Mouse (Mus musculus): Measurements from ENCODE around the gene Soga1.
A peak's percentile ranks its signal among the peaks of the same experiment; 100 is the strongest.

The Soga1 gene

DNA sequence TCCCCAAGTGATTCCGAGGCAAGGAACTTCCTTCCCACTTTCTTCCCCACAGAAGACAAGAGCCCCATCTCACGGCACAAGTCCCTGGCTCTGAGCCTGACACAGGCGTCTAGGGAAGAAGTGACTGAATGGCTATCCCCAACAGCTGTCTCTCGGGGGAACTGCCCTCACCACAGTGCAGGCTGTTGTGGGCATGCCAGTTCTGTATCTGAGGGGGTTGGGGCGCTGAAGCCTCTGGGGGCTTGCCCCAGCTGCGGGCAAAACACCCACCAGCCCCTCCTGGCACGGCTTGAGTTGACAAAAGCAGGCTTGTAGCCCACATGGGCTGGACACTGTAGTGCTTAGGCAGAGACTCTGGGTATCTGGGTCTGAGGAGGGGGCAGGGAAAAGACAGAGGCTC is 14.9 kb downstream of the Soga1 start:
- no peak for DNase-seq (ENCODE audit: low read depth, low spot score)

DNA sequence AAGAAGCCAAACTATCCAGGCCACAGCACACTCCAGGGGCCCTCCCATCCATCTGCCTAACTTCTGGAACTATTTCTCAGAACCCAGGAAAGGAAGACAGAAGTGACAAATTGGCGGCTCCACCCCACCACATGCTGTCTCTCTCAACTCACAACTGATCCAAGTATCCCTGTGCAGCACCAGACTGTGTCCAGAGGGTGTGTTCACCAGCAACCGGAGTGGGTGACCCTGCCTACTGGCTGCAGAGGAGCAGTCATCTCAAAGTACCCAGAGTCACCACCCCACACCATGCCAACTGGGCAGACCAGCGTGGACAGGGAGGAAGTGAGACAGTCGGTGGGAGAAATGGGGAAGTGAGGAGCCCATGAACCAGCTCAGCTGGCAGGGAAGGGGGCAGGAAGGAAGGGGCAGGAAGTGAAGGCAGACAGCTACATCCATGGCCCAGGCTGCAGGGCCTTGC is 15.8 kb downstream of the Soga1 start:
- DNase-seq (ENCODE audit: low read depth, low spot score), result no peak

DNA sequence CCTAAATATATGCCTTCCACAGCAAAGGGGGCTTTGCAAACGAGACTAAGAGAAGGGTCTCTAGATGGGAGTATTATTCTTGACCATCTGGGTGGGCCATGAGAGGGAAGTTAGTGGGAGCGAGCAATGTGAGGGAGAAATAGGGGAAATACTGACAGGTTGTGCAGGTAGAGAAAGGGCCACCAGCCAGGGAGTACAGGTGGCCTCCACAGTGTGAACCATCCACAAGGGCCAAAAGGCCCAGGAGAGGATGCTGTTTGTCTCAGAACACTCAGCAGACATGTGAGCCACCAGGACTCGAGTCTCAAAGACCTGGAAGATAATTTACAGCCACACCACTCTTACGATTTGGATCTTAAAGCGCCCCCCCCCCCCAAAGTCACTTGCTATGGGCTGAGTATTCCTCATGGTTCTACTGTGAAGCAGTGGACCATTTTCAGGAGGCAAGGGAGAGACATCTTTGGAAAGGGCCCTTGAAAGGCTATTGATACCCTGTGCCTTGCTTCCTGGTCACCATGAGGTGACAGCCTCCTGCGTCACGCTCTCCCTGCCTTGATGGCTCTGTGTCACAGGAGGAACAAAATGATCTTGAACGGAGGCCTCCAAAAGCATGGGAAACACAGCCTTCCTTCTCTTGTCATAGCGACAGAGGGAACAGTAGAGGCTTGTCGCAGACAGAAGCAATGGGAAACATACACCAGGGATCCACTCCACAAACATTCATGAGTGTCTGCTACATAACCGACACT is 18.3 kb downstream of the Soga1 start:
- no peak for DNase-seq (ENCODE audit: low read depth, low spot score)

DNA sequence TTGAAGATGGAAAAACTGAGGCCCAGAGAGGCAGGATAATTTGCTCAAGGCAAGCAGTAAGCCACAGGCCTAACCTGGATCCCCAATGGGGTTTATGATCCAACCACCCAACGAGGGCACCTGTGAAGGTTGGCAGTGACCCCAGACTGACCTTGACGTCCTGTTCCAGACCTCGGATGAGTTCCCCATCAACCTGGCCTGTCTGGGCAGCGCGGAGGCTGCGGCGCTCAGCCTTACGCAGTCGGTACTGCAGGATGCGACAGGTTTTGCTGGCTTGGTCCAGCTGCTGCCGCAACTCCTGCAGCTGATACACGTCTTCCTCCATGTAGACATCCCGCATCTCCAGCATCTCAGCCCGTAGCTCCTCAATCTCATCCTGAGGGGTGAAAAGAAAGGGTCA is 19.0 kb downstream of the Soga1 start:
- no peak for DNase-seq (ENCODE audit: low read depth, low spot score)

DNA sequence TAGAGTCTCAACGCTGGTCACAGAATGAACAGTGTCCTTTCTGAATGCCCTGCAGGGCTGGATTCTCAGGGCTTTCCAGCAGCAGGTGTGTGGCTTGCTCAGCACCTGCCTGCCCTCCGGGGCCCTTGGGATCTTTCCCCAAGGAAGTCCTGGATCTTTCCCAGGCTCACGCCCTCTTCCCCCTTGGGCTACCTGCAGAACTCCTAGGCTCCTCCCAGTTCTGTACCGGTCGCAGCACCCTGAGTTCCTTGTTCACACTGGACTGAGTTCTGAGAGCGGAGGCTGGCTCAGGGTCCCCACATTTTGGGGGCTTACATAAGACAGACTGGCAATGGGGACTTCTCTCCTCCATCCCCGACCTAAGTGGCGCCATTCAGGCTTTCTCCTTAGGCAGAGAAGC is 19.9 kb downstream of the Soga1 start:
- no peak for DNase-seq (ENCODE audit: low read depth, low spot score)

DNA sequence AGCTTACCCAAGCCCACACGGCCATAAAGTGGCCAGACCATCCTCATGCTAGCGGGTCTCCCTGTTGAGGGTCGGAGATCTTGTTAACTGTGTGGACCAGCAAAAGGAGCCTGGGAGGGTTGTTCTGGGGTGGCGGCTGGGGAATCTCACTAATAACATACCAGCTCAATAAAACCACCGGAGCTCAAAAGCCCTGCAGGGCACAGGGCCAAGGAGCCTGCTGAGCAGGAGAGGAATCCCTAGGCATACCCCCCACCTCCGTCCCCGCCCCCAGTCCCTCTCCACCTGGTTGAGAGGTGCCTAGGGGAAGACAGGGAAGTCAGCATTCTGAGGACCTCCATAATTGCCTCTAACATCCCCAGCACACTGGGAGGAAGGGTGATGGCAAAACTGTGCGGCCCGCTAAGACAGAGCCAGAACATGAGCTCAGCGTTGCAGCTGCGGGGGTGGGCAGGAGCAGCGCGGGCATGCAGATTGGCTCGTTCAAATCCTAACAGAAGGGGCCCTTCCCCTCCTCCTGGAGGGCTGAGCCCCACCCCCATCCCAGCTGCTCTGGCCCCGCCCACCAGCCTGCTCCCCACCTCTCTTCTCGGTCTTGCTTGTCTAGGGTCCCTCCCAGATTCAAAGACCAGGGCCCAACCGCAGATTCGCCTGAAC is 20.6 kb downstream of the Soga1 start:
- peak; percentile 77 for DNase-seq (ENCODE audit: low read depth, low spot score)

DNA sequence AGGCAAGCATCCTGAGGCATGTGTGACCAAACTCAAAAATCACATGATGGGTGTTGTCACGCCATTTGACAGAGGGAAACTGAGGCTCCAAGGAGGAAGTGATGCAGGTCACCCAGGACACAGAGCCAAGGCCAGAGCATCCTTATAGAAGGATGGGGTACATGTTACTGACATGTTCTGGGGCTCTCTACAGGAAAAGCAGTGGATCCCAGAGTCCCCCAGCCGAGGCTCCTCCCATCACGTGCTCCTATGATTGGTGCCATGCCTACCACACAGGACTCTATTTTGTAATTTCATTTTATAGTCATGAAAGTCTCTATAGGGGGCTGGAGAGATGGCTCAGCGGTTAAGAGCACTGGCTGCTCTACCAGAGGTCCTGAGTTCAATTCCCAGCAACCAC is 21.3 kb downstream of the Soga1 start:
- no peak for DNase-seq (ENCODE audit: low read depth, low spot score)

DNA sequence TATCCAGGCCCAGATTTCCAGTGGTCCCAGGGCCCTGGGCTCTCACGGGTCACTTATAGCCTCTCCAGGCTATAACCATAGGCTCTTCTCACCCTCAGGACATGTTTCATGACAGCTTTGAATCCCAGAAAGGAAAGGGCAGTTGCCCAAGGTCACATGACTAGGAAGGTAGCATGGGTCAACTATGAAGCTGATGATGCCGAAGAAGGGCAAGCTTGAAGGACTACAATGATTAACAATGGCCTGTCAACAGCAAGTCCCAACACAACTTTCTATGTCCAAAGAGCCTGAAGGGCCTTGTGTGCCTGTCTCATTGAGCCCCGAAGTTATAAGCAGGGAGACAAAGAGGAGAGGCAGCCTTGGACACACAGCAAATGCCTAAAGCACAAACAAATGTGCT is 21.9 kb downstream of the Soga1 start:
- no peak for DNase-seq (ENCODE audit: low read depth, low spot score)

DNA sequence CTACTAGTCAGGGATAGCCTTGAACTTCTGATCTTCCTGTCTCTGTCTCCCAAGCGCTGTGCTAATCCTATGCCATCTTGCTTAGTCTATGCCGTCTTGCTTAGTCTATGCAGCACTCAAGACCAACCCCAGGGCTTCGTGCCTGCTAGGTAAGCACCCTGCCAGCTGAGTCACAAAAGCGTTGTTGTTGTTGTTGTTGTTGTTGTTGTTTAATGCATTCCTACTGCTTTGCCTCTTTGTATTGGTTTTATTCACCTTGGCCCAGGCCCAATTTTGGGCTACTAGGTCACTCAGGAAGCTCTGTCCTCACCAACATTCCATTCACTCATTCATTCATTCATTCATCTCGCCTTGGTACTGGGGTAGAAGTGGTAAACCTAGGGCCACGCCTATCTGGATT is 23.3 kb downstream of the Soga1 start:
- no peak for DNase-seq (ENCODE audit: low read depth, low spot score)

DNA sequence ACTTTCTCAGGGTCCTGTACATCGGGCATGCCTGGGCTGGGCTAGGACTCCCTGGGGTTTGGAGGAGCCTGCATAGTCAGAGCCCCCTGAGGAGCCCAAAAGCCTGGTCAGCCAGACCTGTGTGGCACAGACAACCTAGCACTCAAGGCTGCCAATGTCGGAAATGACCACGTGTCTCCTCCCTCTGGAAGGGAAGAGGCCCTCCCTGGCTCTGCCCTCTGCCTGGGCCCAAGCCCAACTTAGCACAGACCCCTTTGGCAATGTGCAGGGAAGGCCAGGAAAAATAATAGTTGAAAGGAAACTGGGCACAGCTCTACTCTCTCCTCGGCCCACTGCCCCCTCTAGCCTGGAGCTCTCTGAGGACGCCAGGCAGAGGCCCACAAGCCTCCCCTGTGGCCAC is 24.2 kb downstream of the Soga1 start:
- no peak for DNase-seq (ENCODE audit: low read depth, low spot score)

DNA sequence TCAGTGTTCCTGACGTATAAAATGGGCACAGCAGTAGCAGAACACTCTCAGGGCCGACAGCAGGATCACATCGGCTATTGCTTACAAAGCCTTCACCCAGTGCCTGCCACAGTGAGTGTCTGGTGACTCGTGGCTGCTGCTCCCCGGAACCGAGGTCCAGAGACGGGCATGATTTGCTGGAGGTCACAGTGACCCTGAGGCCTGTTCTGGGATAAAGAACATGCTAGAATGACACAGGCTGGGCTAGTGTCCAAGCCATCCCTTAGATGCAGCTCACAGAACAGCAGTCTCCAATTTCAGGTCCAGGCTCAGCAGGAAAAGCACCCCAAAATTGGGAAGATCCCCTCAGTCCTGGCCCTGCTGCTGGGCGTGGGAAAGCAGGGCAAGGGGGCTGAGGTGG is 24.8 kb downstream of the Soga1 start:
- no peak for DNase-seq (ENCODE audit: low read depth, low spot score)

DNA sequence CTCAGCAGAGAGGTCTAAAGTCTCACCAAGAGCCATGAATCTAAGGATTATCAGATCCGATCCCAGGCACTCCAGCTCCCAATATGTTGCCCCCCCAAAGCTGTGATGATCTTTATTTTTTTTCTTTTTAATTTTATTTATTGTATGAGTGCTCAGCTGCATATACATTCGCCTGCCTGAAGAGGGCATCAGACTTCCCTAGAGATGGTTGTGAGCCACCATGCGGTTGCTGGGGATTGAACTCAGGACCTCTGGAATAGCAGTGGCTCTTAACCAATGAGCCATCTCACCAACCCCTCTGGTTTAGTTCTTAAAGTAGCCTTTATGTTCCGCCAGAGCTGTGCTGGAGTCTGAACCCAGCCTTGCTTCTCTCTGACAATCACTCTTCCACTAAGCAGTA is 25.3 kb downstream of the Soga1 start:
- DNase-seq (ENCODE audit: low read depth, low spot score), result no peak

DNA sequence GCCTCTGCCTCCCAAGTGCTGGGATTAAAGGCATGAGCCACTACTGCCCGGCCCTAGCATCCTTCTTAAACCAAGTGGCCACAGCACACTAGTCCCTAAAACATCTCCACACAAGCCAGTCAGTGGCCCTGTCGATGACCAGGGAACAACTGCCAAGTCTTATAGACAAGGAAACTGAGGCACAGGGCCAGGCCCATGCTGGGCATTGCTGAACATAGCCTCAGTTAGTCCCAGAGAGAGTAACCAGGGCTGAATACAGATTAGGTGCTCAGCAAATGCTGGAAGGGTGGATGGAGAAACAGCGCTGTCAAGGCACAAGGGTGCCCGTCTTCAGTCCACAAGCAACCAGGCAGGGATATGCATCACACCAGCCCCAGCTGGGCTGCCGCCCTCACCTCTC is 25.9 kb downstream of the Soga1 start:
- no peak for DNase-seq (ENCODE audit: low read depth, low spot score)

DNA sequence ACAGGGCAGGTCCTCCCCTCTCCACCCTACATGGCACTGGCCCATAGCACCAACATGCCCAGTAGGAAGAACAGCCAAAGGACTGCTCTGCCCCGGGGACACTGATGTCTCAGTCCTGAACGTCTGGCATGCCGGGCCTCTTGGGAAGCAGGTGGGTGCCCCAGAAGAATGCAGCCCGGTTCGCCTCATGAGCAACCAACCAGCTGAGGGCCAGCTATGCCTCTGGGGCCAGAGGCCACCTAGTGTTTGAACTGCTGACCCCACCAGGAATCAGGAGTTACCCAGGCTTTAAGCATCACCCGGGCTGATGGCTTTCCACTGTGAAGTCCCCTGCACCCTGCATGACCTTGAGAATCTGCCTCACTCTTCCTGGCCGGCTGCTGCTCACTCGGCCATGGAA is 26.6 kb downstream of the Soga1 start:
- DNase-seq (ENCODE audit: low read depth, low spot score), result no peak

DNA sequence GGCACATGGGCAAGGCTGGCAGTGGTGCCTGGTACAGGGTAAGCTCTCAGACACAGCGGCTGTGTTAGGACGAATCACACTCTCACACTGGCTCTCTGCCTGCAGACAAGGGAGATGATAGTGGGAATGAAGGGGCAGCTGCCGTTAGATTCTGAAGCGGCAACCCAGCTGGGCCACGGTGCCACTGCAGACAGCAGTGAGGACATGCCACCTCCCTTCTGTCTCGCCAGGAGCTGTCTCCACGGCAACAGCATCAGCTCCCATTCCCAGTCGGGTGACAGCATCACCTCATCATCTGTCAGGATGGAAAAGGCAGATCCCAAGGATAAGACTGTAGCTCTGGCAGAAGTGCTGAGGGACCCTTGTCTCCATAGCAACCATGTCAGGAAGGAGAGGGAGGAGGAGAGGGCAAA is 29.2 kb downstream of the Soga1 start:
- DNase-seq (ENCODE audit: low read depth, low spot score), result no peak

DNA sequence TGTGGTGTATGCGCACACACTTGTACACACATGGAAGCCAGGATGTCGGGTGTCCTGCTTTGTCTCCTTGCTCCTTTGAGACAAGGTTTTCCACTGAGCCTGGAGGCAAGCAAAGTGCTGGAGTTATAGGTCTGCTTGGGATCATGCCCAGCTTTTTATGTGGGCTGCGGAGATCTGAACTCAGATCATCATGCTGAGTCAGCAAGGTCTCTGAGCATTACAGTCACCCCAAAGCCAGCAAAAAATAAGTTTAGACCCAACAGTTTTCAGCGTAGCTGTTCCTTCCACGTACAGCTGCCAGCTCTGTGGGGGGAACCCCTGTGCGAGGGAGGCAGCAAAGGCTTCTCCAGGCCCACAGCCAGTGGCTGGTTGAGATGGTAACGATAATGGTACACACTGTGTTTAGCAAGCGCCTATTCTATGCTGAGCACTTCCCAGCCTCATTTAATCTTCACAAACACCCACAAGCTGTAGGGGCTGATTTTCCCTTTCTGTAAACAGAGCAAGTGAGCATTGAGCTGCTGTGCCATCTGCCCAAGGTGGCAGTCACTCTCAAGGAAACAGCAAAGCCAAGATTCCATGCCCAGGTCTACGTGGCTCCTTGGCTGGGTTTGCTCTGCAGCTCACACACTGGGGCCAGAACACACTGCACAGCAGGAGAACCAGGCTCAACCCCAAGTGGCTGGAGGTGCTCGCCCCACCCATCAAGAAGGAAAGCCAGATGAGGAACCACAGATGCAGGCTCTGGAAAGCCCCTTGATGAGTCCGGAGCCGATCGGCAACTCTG is 30.5 kb downstream of the Soga1 start:
- DNase-seq (ENCODE audit: low read depth, low spot score), result no peak

DNA sequence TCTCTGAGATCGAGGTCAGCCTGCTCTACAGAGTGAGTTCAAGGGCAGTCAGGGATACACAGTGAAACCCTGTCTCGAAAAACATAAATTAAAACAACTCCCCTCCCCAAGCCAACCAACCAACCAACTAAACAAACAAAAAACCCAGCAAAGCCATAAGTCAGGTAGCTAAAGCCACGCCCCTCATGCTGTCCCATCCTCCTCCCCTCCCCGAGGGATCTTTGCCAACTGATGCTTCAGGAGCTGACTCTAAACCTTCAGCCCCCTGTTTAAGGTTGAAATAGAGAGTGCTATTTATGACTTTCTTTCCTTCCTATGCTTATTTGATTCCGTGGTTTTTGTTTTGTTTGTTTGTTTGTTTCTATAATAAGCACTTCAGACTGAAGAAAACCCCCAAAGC is 32.1 kb downstream of the Soga1 start:
- DNase-seq (ENCODE audit: low read depth, low spot score), result no peak

DNA sequence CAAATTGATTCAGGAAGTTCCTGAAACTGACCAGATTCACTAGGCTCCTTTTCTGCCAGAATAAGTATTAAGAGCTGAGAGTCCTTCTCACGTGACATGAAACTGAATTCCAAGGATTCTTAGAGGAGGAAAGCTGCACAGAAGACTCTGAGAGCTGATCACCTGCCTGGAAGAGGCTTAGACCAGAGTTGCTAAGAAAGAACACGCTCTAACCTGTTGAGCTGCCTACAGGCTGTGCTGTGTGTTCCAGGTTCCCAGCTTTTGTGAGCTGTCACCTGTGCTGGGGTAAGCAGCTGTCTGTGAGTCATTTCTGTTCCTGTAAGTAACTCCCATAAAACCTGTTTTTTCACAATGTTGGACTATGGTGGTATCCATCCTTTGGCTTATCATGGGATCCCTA is 33.1 kb downstream of the Soga1 start:
- DNase-seq (ENCODE audit: low read depth, low spot score), result no peak

DNA sequence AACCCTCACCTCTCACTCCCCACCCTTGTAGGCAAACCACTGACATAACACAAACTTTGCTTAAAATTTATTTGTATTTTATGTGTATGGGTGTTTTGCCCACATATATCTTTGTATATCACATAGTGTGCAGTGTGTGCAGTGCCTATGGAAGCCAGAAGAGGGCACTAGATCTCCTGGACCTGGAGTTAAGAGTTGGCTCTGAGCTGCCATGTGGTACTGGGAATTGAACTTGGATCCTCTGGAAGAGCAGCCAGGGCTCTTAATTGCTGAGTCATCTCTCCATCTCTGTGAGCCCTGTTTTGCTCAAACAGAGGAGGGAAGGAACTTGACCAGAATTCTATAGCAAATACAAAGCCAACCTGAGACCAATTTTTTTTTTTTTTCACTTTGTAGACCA is 35.1 kb downstream of the Soga1 start:
- DNase-seq (ENCODE audit: low read depth, low spot score), result no peak

DNA sequence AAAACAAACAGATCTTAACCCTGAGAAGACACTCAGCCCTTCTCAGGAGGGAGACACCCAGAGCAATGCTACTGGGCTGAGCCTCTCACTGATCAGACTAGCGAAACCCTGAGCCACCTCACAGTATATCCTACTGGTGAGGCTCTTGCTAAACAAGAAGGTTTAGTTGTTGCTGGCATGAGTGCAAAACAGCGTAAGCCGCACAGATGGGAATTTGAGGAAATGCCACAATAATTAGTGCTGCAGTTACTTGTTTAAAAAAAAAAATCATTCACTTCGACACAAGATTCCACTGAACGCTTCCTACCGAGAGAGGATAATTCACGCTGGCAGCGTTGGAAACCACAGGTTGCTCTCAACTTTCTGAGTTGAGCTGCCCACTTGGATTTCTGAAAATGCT is 35.5 kb downstream of the Soga1 start:
- no peak for DNase-seq (ENCODE audit: low read depth, low spot score)

DNA sequence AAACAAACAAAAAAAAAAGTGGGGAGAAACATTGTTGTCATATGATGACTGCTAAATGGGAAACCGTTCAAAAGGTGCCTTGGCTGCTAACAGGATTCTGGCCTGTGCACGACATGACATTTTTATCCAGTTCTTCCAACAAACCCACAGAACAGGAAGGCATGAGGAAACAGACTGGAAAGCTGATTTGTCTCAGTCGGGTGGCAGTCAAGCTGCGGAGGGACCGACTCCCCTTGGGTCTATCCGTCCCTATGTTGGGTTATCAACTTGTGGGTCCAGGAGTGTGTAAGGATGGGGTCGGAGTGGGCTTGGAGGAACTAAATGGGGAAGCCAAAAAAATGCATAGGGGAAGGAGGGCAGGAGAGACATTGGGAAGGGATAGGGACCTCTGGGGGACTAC is 37.6 kb downstream of the Soga1 start:
- DNase-seq (ENCODE audit: low read depth, low spot score), result no peak

DNA sequence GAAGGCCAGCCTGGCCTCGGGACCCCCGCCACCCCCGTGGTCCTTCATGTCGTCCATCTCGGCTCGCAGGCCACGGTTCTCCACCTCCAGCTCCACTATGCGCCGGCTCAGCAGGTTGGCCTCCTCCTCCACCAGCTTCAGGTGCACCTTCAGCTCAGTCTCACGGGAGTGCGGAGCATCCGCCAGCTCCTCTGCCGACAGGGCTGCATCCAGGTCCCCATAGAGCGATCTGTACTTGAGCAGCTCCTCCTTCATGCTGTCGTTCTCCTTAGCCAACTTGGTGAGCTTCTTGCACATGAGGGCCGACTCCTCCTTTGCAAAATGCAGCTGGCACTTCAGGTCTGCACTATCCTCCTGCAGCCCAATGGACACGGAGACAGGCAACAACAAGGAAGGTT is 38.4 kb downstream of the Soga1 start:
- DNase-seq (ENCODE audit: low read depth, low spot score), result no peak

Measured in forelimb bud, embryonic 11.5 days (tissue).